Mouse (Mus musculus) brown adipose tissue, adult 24 weeks (tissue): ENCODE data around the gene Rasa2. TPM values are rescaled to one million over a fixed set of nuclear protein-coding genes. Genes with fewer than 3 reads are reported as not detected.
A peak's percentile ranks its signal among the peaks of the same experiment; 100 is the strongest.
"Not testable (repeated sequence)": the region's sequence is repeated elsewhere in the genome, so short reads cannot be mapped to it uniquely, and the experiment has no call there.

Experiments used
- H3K27ac ChIP-seq: fragments of 200-500 bp; replicated peaks from 2 replicates; pipeline ENCODE4 v1.5.1; 2012; ENCODE audit warnings: low read depth, mild to moderate bottlenecking, low read length
- H3K4me1 ChIP-seq: fragments of 200-500 bp; 2 replicates; pipeline ENCODE4 v1.6.1; 2012; ENCODE audit warnings: low read length, mixed read lengths; ENCODE audit not compliant: control insufficient read depth, insufficient read depth, insufficient read length
- H3K4me3 ChIP-seq: fragments of 200-500 bp; 2 replicates; pipeline ENCODE4 v1.5.1; 2012; ENCODE audit warnings: low read depth, mild to moderate bottlenecking, low read length, moderate library complexity; ENCODE audit not compliant: insufficient read depth
- polyA plus RNA-seq: library from polyadenylated mRNA; stranded (reverse); fragments of >200 nt; gene quantifications from 2 replicates; pipeline ENCODE4 v1.2.4, GENCODE M21; 2012; ENCODE audit not compliant: missing spikeins, insufficient read depth, insufficient read length

Gene Rasa2
- polyA plus RNA-seq, 1 experiment = 5.7 TPM

DNA sequence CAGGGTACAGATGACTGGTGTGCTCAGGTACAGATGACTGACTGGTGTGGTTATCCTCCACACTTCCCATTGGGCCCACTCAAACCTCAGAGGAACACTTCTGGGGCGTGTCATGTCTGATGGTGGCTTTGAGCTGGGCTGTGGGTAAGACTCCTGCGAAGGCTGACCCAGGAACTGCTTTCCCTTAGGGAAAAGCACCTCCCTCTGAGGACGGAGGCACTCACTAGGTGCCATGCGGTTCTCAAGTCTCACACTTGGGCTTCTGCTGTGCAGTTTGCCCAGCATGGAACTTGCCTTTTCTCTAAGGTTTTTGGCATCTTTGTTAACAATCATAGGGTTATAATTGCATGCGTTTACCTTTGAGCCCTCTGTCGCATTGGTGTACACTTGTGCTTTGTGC lies 96.0 kb downstream of the Rasa2 start:
- Histone ChIP-seq H3K4me1 (peaks cover 2% of the 10 kb centered on the region; the same call in 1 of the 2 replicates), H3K27ac (no peak overlapping the region), H3K4me3 (no peak overlapping the region)

GRCm38 (mm10) chr9:96534256-96534655 lies 97.2 kb downstream of the Rasa2 start:
- Histone ChIP-seq H3K4me1 (peaks cover 2% of the 10 kb centered on the region; the same call in 1 of the 2 replicates), H3K4me3 (no peak overlapping the region), H3K27ac (no peak overlapping the region)

DNA sequence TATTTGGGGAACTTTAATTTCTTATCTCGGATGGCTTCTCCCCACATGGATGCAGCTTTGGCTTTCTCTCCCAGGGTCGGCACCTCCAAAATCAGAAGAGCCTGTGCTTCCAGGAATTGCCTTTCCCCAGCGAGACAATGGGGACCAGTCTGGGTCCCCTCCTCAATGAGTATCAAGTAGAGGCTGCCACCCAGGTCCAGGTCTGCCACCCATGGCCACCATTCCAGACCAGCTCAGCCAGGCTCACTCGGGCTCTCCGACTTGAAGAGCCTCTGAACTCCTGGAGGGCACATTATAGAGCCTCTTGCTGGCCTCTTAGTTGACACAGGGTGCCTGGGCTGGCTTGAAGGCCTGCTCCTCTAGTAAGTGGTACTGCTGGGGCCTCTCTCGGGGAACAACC lies 97.9 kb downstream of the Rasa2 start:
- Histone ChIP-seq H3K4me3 (no peak overlapping the region), H3K4me1 (peaks cover 2% of the 10 kb centered on the region; the same call in 1 of the 2 replicates), H3K27ac (no peak overlapping the region)

DNA sequence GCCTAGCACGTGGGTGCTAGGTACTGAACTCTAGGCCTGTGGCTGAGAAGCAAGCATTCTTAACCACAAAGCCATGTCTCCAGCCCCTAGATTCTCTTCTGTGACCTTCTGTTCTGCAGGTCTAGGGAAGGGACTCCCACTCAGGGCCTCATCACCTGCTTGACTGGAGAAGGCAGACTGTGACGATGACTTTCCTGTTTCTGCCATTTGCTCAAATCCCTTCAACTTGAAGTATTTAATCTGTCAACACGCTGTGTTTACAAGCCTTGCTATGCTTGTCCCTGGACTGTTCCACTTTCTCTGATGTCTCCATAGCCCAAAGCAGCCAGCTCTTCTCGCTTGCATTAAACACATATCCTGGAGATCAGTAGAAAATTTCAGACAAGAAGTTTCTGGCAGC lies 98.9 kb downstream of the Rasa2 start:
- Histone ChIP-seq H3K4me1 (peaks cover 2% of the 10 kb centered on the region; the same call in 1 of the 2 replicates), H3K4me3 (no peak overlapping the region), H3K27ac (no peak overlapping the region)

- Histone ChIP-seq H3K27ac (no peak overlapping the region), H3K4me1 (no peaks in the 10 kb centered on the region), H3K4me3 (peak overlapping the region; percentile 5)
These were observed 100.7 kb downstream of the Rasa2 start for GRCm38 (mm10) chr9:96530674-96531081.

- no peak overlapping the region for H3K27ac ChIP-seq
- H3K4me3 ChIP-seq = peak overlapping the region; percentile 5; the same call in 1 of the 2 replicates
These were observed 101.3 kb downstream of the Rasa2 start for GRCm38 (mm10) chr9:96529961-96530673.

GRCm38 (mm10) chr9:96526011-96526410 lies 105.4 kb downstream of the Rasa2 start:
- H3K4me1 ChIP-seq = no peaks in the 10 kb centered on the region
- no peak overlapping the region for H3K4me3 ChIP-seq
- H3K27ac ChIP-seq = no peak overlapping the region

More at GRCm38 (mm10) chr9:96529961-96530673, 101.3 kb downstream of the Rasa2 start:
- no peaks in the 10 kb centered on the region for H3K4me1 ChIP-seq

GRCm38 (mm10) chr9:96524972-96525506 lies 106.4 kb downstream of the Rasa2 start, which contains the start of gene Gm28729:
Gene Gm28729, minus strand, starts transcription at chr9:96525264.
- Histone ChIP-seq H3K4me3 (0 out of 2 replicates have a peak within 1 kb of the TSS, but pooled peaks have one; percentile 4), H3K4me1 (no peaks in the 10 kb centered on the region), H3K27ac (no peak within 1 kb of the TSS)

- Histone ChIP-seq H3K4me3 (no peak overlapping the region), H3K27ac (no peak overlapping the region), H3K4me1 (no peaks in the 10 kb centered on the region)
These were observed 108.3 kb downstream of the Rasa2 start for GRCm38 (mm10) chr9:96523148-96523547.

DNA sequence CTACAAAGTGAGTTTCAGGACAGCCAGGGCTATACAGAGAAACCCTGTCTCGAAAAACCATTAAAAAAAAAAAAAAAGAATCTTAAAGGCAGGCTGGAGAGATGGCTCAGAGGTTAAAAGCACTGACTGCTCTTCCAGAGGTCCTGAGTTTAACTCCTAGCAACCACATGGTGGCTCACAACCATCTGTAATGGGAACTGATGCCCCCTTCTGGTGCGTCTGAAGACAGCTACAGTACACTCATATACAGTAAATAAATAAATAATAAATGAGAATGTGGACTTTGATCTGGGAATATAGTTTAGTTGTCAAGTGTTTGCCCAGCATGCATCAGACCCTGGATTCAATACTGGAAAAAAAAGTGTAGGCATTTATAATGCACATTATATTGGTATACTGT lies 109.8 kb downstream of the Rasa2 start:
- H3K27ac ChIP-seq, H3K4me1 ChIP-seq, H3K4me3 ChIP-seq: not testable (repeated sequence)

DNA sequence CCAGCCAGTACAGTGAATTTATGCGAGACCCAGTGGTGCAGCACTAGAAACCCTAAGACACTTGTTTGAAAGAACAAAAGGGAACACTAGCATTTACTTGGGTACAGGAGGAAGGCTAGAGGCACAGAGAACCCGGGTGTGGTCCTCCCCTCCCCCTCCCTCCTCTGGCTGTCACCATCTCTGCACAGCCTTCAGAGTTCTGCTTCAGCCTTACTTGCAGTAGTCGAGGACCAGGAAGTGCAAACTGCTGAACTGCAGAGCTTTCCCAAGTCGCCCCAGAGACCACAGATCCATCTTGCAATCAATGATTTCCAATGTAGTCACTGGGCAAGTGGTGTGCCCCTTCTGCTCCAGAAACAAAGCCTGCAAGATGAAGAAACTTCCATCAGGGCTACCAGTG lies 114.0 kb downstream of the Rasa2 start:
- Histone ChIP-seq H3K4me1 (no peaks in the 10 kb centered on the region), H3K4me3 (no peak overlapping the region)

GRCm38 (mm10) chr9:96516806-96517205 lies 114.6 kb downstream of the Rasa2 start:
- Histone ChIP-seq H3K4me3 (no peak overlapping the region), H3K4me1 (no peaks in the 10 kb centered on the region), H3K27ac (no peak overlapping the region)

More for the DNA sequence above, 114.0 kb downstream of the Rasa2 start:
- H3K27ac ChIP-seq = no peak overlapping the region

GRCm38 (mm10) chr9:96515737-96516136 lies 115.7 kb downstream of the Rasa2 start:
- Histone ChIP-seq H3K4me3 (no peak overlapping the region), H3K4me1 (no peaks in the 10 kb centered on the region), H3K27ac (no peak overlapping the region)

DNA sequence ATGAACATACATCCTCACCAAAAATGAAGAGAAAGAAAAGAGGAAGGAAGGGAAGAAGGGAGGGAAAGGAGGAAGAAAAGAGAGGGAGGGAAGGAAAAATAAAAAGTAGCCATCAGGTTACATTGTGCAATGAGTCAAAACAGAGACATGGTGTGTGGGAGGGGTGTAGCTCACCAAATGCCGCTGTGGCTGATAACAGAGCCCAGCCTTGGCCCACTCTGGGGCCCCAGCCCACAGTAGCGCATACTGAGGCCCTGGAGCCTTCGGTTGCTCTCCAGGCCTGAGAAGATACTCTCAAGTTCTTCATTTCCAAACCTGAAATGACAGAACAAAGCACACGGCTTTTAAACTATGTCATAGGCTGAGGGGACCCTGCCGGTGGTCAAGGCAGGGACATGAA lies 117.1 kb downstream of the Rasa2 start:
- Histone ChIP-seq H3K4me1 (no peaks in the 10 kb centered on the region), H3K27ac (no peak overlapping the region), H3K4me3 (no peak overlapping the region)

DNA sequence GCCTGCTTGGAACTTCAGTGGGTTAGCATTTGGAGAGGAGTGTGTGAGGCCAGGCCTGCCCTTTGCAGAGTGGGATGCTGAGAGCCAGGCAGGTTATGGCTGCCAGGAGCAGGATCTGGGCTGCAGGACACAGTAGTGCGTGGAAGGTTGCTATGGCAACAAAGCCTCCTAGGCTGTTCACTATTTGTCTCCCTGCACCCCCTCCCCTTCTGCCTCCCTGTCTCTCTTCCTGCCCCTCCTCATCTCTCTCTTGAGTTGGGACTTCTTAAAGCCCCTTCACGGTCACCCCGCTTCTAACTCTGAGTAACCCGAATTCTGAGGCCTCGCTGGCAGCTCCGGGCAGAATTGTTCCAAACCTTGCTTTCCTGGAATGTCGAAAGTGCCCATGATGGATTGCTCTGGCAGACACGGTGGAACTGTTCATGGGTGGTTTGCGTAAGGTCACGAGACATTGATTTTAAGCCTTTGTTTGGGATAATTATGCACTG lies 125.4 kb downstream of the Rasa2 start:
- peak overlapping the region; percentile 83 for H3K27ac ChIP-seq
- H3K4me3 ChIP-seq = peak overlapping the region; percentile 47
- H3K4me1 ChIP-seq = peaks cover 2% of the 10 kb centered on the region; the same call in 1 of the 2 replicates

GRCm38 (mm10) chr9:96505156-96505555 lies 126.3 kb downstream of the Rasa2 start:
- no peak overlapping the region for H3K27ac ChIP-seq
- peaks cover 2% of the 10 kb centered on the region; the same call in 1 of the 2 replicates for H3K4me1 ChIP-seq
- no peak overlapping the region for H3K4me3 ChIP-seq
